Mouse (Mus musculus) lung, postnatal 4 days (tissue): ENCODE data around the gene Pak6.
A peak's percentile ranks its signal among the peaks of the same experiment; 100 is the strongest.

Experiments used
- DNase-seq, 2 experiments: peaks; one replicate each; pipeline ENCODE4 v3.0.0; 2021

Gene Pak6

GRCm38 (mm10) chr2:118700179-118701062 is 37.3 kb downstream of the Pak6 start:
- peak; percentile 84 to 91 for DNase-seq

- no peak for DNase-seq
These were observed 38.1 kb downstream of the Pak6 start for GRCm38 (mm10) chr2:118701161-118701560.

- no peak for DNase-seq
These were observed 39.1 kb downstream of the Pak6 start for GRCm38 (mm10) chr2:118701971-118702882.

GRCm38 (mm10) chr2:118702883-118703761 is 40.0 kb downstream of the Pak6 start:
- peak; percentile 65 to 67 for DNase-seq

GRCm38 (mm10) chr2:118703913-118704730 is 41.0 kb downstream of the Pak6 start, which contains the start of gene Ankrd63:
Gene Ankrd63, minus strand, starts transcription at chr2:118703963.
- DNase-seq, result peak in 1 of 2 experiments; percentile 44

- DNase-seq, result no peak
These were observed 43.3 kb downstream of the Pak6 start for GRCm38 (mm10) chr2:118706436-118706835.

- DNase-seq, result no peak
These were observed 45.4 kb downstream of the Pak6 start for GRCm38 (mm10) chr2:118708472-118708871.

- peak in 1 of 2 experiments; percentile 33 for DNase-seq
These were observed 46.6 kb downstream of the Pak6 start for GRCm38 (mm10) chr2:118709655-118710221.

GRCm38 (mm10) chr2:118711038-118711494 is 48.0 kb downstream of the Pak6 start:
- peak; percentile 65 to 75 for DNase-seq

GRCm38 (mm10) chr2:118713631-118714030 is 50.5 kb downstream of the Pak6 start:
- no peak for DNase-seq

- DNase-seq, result no peak
These were observed 51.1 kb downstream of the Pak6 start for GRCm38 (mm10) chr2:118714230-118714629.

- peak in 1 of 2 experiments; percentile 10 for DNase-seq
These were observed 53.6 kb downstream of the Pak6 start for GRCm38 (mm10) chr2:118716677-118717076.

- DNase-seq, result peak in 1 of 2 experiments; percentile 15
These were observed 60.8 kb downstream of the Pak6 start for GRCm38 (mm10) chr2:118723693-118724486.

- DNase-seq, result peak in 1 of 2 experiments; percentile 6
These were observed 62.4 kb downstream of the Pak6 start for GRCm38 (mm10) chr2:118725511-118725910.

- DNase-seq, result peak in 1 of 2 experiments; percentile 12
These were observed 63.8 kb downstream of the Pak6 start for GRCm38 (mm10) chr2:118726873-118727272.

- DNase-seq, result peak in 1 of 2 experiments; percentile 72
These were observed 64.8 kb downstream of the Pak6 start for GRCm38 (mm10) chr2:118727911-118728310.

- DNase-seq, result peak; percentile 66 to 73
These were observed 65.2 kb downstream of the Pak6 start, which contains the start of gene Plcb2 for GRCm38 (mm10) chr2:118728337-118728736. Gene Plcb2, minus strand, starts transcription at chr2:118728438.

GRCm38 (mm10) chr2:118729194-118729593 is 66.1 kb downstream of the Pak6 start:
- DNase-seq, result no peak

GRCm38 (mm10) chr2:118729816-118730621 is 66.9 kb downstream of the Pak6 start:
- no peak for DNase-seq
